Mouse (Mus musculus) lung, adult 18-20 months (tissue): ENCODE measurements around the gene Popdc2.

Source experiments
- DNase-seq, 2 experiments: peaks; one replicate each; pipeline ENCODE4 v3.0.0; 2022; ENCODE audit warnings: mixed read lengths in 2 of 2

The Popdc2 gene

DNA sequence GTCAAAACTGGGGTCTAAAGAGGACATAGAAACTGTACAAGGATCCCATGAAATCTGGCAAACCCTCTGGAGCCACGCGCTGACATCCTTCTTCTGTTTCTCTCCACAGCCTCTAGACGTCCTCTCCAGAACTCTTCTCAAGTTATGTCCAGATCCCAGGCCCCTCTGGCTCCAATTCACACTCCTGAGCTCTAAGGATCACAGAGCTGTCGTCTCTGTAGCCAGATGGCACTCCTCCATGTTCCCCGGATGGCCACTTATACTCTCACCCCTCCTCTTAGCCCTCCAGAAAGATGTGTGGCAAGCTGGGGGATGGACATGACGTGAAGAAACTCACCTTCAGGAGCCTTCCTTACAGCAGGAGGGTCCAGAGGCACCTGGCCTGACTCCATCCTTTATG is 15.5 kb downstream of the Popdc2 start:
- no peak for DNase-seq

DNA sequence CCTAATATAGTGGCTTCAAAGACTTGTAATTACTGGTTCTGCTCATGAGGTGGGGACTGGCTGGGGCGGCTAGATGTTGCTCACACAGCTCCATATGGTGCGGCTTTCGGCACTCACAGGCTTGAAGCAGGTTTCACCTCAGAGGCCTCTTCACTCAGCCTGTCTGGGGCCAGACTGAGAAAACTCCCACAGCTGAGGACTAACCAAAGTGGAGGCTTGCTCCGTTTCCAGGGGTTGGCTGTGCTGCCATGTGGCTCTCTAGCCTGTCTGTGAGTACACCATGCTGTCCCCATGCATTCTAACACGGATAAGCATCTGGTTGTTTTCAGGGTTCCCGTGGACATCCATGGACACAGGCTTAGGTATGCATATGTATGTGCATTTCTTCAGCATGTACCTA is 16.6 kb downstream of the Popdc2 start:
- no peak for DNase-seq

DNA sequence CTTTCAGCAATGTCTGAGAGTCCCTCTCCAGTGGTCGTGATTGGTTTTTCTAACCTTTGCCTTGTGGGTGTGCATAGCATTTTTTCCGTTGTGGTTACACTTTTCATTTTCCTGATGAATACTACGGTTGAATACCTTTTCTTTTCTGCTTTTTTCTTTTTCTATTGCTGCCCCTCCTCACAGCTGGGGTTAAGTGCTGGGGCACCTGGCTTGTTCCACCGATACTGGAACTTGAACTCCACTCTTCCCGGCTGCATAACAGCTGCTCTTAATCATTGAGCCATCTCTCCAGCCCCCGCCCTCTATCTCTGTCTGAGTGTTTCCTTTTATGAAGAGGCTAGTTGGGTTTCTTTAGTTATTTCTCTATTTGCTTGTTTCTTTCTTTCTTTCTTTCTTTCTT is 17.1 kb downstream of the Popdc2 start:
- no peak for DNase-seq

DNA sequence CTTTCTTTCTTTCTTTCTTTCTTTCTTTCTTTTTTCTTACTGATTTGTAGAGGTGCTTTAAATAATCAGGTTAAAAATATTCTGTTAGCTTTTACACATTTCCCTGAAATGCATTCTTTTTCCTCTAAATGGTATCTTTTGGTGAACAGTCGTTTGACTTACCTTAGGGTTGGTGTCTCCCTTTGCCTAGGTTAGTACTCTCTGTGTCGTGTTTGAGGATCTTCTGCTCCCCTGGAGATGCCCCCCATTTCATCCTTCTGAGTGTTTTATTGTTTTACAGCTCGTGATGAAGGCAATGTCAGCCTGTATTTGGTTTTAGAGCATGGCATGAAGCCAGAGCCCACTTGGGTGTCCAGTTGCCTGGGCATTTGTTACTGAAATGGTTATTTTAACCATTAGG is 17.5 kb downstream of the Popdc2 start:
- no peak for DNase-seq

- DNase-seq = no peak
Observed at GRCm38 (mm10) chr16:38379926-38380325, 17.9 kb downstream of the Popdc2 start.

GRCm38 (mm10) chr16:38383683-38384082 is 21.7 kb downstream of the Popdc2 start:
- DNase-seq = no peak

DNA sequence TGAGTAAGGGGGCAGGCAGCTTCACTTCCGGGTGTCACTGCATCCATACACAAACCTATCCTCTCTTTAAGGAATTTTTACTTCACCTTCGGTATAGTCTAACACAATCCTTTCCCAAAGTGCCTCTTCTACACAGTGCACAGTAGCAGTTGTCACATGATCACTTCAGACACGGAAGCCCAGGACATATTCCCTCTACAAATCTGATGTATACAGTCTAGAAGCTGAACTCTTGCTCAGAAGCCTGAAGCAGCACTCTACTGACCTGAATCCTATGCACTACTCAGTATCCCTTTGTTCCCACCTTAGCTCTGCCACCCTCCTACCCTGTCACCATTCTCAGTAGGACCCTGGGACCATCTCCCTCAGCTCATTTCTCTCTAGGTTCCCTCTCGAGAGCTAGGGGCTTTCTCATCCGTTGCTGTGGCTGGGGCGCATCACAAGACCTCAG is 23.2 kb downstream of the Popdc2 start:
- DNase-seq = no peak

- no peak for DNase-seq
Observed at GRCm38 (mm10) chr16:38385700-38386099, 23.7 kb downstream of the Popdc2 start.

DNA sequence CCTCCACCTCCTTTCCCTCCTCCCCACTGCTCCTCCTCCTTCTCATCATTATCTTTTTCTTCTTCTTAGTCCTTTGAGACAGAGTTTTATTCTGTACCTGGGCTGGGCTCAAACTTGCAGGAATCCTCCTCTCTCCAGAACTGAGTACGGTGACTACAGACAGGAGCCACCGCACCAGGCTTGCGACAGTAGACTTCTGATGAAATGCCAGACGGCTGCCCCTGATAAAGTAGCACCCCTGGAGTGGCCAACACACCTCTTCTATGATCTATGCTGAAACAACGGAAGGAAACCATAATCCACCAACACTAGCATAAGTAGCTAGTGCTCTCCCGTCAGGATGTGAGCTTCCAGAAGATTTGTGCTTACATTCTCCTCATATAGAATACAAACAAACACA is 25.4 kb downstream of the Popdc2 start:
- no peak for DNase-seq

DNA sequence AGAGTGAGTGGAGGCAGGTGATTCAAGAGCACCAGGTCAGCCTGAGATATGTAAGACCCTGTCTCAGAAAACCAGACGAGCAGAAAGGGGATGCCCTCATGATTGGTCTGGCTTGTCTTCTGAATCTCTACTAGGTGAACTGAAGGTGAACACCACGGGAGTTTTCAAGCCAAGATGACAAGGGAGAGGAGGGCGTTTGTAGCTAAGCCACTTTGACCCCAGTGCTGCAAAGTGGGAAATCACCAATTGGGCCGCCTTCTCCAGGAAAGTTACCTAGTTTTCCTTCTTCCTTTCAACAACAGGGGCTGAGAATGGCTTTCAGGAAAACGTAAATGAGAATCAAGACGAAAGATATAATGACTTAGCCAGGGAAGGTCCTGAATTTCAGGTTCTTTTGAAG is 26.7 kb downstream of the Popdc2 start:
- no peak for DNase-seq

- no peak for DNase-seq
Observed at GRCm38 (mm10) chr16:38389284-38389893, 27.4 kb downstream of the Popdc2 start.

GRCm38 (mm10) chr16:38390322-38390721 is 28.3 kb downstream of the Popdc2 start:
- no peak for DNase-seq

DNA sequence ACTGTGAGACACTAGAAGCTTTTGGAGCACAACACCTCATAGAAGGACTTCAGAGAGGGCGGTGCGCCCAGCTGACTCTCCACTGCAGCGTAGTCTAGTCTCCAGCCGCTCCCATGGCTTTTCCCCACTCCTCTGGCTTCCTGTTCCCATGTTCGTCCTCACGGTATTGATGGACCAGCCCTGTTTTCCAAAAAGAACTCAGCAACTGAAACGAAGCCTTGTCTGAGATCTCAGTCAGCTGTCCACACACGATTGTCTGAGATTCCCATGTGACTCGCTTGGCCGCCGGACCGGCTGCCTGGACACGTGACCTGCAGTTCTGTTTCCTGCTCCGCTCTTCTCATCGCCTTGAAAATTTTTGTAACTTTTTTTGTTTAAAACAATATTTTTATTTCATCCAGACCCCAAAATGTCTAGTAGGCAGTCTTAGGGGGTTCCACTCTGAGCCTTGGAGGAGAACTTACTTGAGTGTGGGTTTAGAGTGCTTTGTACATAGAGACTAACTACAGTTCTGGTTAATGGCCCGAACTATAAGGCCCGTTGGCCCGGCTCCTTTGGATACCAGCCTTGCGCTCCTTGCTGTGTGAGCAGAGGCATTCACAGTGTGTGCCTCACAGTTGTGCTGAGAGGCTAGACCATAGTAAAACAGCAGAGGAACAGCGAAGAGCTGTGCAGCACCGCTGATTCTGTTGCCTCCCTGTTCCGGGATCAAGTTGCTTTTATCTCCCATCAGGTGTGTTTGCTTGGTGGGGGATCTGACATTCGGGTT is 30.3 kb downstream of the Popdc2 start:
- peak; percentile 40 to 42 for DNase-seq

GRCm38 (mm10) chr16:38394191-38394618 is 32.2 kb downstream of the Popdc2 start:
- DNase-seq = peak; percentile 42 to 43

GRCm38 (mm10) chr16:38395060-38395730 is 33.2 kb downstream of the Popdc2 start:
- no peak for DNase-seq

DNA sequence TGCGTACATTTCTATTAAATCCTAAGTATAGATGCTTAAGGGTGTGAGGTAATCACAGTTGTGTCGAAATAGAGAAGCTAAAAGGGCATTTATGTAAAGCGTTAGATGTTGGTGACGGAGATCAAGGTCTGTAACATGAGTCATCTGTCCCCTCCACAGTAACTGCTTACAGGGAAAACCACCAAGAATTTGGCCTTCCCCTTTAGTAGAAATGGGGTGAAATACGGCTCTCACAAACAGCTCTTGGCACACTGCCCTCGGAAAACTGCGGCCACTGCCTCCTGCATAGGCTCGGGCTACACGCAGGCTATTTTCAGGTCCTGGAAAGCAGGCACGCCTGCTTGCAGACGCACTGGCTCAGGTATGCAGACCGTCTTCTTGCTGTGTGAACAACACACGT is 34.1 kb downstream of the Popdc2 start:
- DNase-seq = peak; percentile 72 to 74

DNA sequence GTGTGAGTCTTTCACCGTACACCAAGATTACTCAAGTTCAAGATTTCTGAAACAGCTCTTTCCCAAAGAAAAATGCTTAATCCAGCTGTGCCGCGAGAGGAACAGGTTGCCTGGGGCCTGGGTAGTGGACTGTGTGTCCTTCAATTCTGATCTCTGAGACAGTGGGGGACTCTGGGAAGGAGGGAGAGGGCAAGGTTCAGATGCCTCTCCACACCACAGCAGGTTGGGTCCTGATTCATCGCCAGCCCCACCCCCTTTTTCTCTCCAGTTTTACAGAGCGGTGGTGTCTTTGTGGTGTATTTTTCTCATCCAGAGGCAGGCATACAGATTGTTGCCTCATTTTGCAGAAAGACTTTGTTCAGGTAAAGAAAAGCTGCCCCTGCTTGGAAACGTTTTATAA is 36.3 kb downstream of the Popdc2 start:
- no peak for DNase-seq

- no peak for DNase-seq
Observed at GRCm38 (mm10) chr16:38399076-38399475, 37.1 kb downstream of the Popdc2 start.

DNA sequence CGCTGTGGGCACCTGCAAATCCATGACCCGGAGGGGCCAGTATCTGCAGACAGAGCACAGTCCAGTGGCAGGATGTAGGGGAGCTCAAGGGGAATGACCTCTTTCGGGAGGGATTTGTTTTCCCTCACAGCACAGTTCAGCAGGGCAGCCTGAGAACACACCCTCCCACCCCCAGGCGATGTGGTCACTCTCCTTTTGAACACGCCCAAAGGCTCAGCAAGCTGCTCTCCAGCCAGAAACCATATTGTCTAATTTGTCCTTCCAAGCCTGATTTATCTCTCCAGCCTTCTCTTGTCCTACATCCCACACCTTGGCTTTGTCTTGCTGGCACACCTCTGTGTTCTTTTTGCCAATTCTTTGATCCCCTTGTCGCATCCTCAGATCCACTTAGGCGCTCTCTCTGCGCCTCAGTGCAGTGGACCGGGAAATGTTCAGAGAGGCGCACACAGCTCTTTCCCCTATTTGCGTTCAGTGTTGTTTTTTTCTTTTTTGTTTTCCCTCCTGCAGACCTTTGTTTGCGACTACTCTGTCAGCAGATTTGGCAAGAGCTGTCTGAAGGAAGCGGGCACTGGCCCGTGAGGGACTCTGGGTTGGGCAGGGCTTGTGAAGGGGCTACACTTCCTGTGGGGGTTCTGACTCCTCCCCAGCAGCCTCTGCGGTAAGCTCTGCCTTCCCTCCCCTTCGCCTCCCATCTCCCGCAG is 37.7 kb downstream of the Popdc2 start:
- DNase-seq = peak; percentile 47 to 64

DNA sequence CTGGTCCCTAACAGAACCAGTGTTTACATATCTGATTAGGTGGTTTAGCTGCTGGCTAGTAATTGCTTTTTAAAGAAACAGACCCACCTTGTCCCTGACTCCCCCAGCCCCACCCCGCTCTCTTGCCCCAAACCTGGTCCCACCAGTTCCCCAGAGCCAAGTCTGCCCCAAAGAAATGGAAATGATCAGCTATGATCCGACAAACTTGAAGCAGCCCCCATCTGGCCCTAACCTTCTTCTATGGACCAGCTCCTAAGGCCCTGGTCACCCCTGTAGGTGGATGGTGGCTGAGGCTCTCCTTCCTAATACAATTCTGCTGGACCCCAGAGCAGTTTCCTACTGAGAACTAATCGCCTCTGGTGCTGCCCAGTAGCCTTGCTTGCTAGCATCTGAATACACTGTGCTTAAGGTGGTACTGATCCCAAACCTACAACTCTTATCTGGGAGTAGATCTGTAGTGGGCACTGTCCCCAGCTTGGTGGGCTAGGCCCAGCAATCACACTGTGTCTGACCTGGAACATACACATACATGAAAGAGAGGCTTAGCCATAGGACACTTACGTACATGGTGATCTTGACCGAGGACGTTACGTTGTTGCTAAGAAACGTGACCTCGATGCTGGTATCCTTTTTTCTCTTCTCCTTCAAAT is 38.4 kb downstream of the Popdc2 start:
- DNase-seq = no peak

DNA sequence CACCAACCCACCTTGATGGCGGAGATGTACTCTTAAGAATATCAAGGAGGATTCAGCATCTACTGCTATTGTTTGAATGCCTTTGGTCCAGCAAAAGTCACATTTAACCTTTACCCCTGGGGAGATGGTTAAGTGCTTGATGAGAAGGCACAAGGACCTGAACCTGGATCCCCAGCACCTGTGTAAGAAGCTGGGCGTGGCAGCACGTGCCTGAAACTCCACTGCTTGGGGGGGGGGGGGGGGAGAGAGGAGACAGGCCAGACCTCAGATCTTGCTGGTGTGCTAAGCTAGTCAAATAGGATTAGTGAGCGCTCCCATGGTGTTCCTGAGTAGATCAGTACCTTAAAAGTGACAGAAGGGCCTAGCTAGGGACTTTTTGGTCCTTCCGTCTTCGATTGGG is 39.5 kb downstream of the Popdc2 start:
- no peak for DNase-seq

GRCm38 (mm10) chr16:38403639-38404038 is 41.6 kb downstream of the Popdc2 start:
- DNase-seq = peak in 1 of 2 experiments; percentile 14

GRCm38 (mm10) chr16:38406293-38406692 is 44.3 kb downstream of the Popdc2 start:
- no peak for DNase-seq
